Mouse (Mus musculus) lung, postnatal 0 days (tissue): Measurements from ENCODE around the gene Rab2b.

Source experiments
- CTCF ChIP-seq: IDR thresholded peaks from 2 replicates; pipeline ENCODE4 v1.5.1; 2016; ENCODE audit warnings: antibody characterized with exemption, mild to moderate bottlenecking
- EP300 ChIP-seq: IDR thresholded peaks from 2 replicates; pipeline ENCODE4 v1.6.1; 2016; ENCODE audit warnings: antibody characterized with exemption, mild to moderate bottlenecking, control low read depth

GRCm38 (mm10) chr14:52278932-52279746 is at the start of gene Rab2b, which contains the start of gene Tox4:
- TF ChIP-seq EP300 (peak; percentile 47; the same call in 1 of the 2 replicates), CTCF (peak; percentile 100)
